Comparison of ENCODE assay signal across 21 mouse cellular contexts in genomic region chr8:85800164-85800563, GRCm38 (mm10).
"Had no signal": no experiment of that assay in that cellular context is flagged by ENCODE, and none has a peak within 500 bp of the region (broad histone marks: within the 10 kb centered on the region; RNA-seq: fewer than 3 reads in every experiment).

No protein-coding gene starts in this region.

- H3K9ac ChIP-seq: limb, embryonic 13.5 days; liver, embryonic 12.5 days; liver, embryonic 15.5 days; lung, embryonic 15.5 days had no signal

- H3K4me2 ChIP-seq: limb, embryonic 13.5 days; liver, embryonic 12.5 days; liver, embryonic 15.5 days; lung, embryonic 15.5 days had no signal

- H3K4me1 ChIP-seq: limb, embryonic 10.5 days; limb, embryonic 13.5 days; lung, embryonic 15.5 days had no signal

- H3K4me3 ChIP-seq: limb, embryonic 10.5 days; limb, embryonic 13.5 days; liver, embryonic 12.5 days; liver, embryonic 15.5 days; lung, embryonic 15.5 days had no signal

- H3K9me3 ChIP-seq: limb, embryonic 10.5 days; limb, embryonic 13.5 days; liver, embryonic 12.5 days; liver, embryonic 15.5 days; lung, embryonic 15.5 days had no signal

- ATAC-seq: intestine, postnatal 0 days; liver, embryonic 12.5 days had no signal

- DNase-seq: kidney, adult 2 months; kidney, postnatal 25 days; layer of hippocampus, postnatal 36 days; liver; lung, adult 18-20 months; lung, postnatal 10 days; lung, postnatal 36 days; midbrain, embryonic 14.5 days; right cerebral cortex, adult 18-20 months; right cerebral cortex, postnatal 14 days; right cerebral cortex, postnatal 4 days; thymus, adult 2 months; thymus, postnatal 14 days had no signal

- H3K27ac ChIP-seq: kidney, postnatal 0 days; limb, embryonic 10.5 days; limb, embryonic 13.5 days; liver, embryonic 12.5 days; liver, embryonic 15.5 days; lung, embryonic 15.5 days; stomach, postnatal 0 days had no signal

- H3K27me3 ChIP-seq: limb, embryonic 13.5 days; liver, embryonic 12.5 days; liver, embryonic 15.5 days; lung, embryonic 15.5 days had no signal
